Comparison of ENCODE assay signal across 17 mouse cellular contexts in genomic region chr4:57574646-57575045, GRCm38 (mm10). TPM values are rescaled to one million over a fixed set of nuclear protein-coding genes. Genes with fewer than 3 reads are reported as not detected.
A peak's percentile ranks its signal among the peaks of the same experiment; 100 is the strongest.
DNase-seq lines count a peak whose midpoint lies in the region; ATAC-seq and TF ChIP-seq lines count a peak whose summit lies in the region.
"Had no signal": no experiment of that assay in that cellular context is flagged by ENCODE, and none has a peak within 500 bp of the region (broad histone marks: within the 10 kb centered on the region; RNA-seq: fewer than 3 reads in every experiment).

No protein-coding gene starts in this region.

- H3K9ac ChIP-seq in intestine, embryonic 14.5 days (ENCODE audit: low read length) = no peak overlapping the region
- no peak overlapping the region for H3K9ac ChIP-seq in intestine, postnatal 0 days (ENCODE audit: low read depth, low read length)
- H3K9ac ChIP-seq: limb, embryonic 15.5 days had no signal

- peaks cover 6% of the 10 kb centered on the region; the same call in 1 of the 2 replicates for H3K4me1 ChIP-seq in intestine, embryonic 14.5 days (replicated peaks; ENCODE audit: control insufficient read depth, insufficient read depth, low read length)
- H3K4me1 ChIP-seq in intestine, postnatal 0 days (replicated peaks; ENCODE audit: control insufficient read depth, insufficient read depth, low read length) = no peaks in the 10 kb centered on the region

- intact Hi-C loops in left cerebral cortex, adult 2 months (cut with DNase I) = no loop called here

- H3K27ac ChIP-seq in intestine, embryonic 14.5 days (ENCODE audit: low read depth) = peak overlapping the region; percentile 33; the same call in 1 of the 2 replicates
- no peak overlapping the region for H3K27ac ChIP-seq in intestine, postnatal 0 days (ENCODE audit: low read depth, low read length)
- no peak overlapping the region for H3K27ac ChIP-seq in left cerebral cortex, adult 2 months
- H3K27ac ChIP-seq: limb, embryonic 15.5 days had no signal

- TF ChIP-seq CTCF in intestine, postnatal 0 days (IDR thresholded peaks at IDR 0.05; ENCODE audit: low read depth) = no peak
- TF ChIP-seq CTCF in left cerebral cortex, adult 2 months (IDR thresholded peaks at IDR 0.05) = no peak

- H3K4me2 ChIP-seq in intestine, embryonic 14.5 days (ENCODE audit: low read length) = no peak overlapping the region
- H3K4me2 ChIP-seq in intestine, postnatal 0 days (replicated peaks; ENCODE audit: low read depth) = no peak overlapping the region
- H3K4me2 ChIP-seq: limb, embryonic 15.5 days had no signal

- no peaks in the 10 kb centered on the region for H3K36me3 ChIP-seq in intestine, embryonic 14.5 days (ENCODE audit: control insufficient read depth, insufficient read depth, low read length)
- no peaks in the 10 kb centered on the region for H3K36me3 ChIP-seq in intestine, postnatal 0 days (ENCODE audit: control insufficient read depth, insufficient read depth)
- H3K36me3 ChIP-seq: limb, embryonic 15.5 days had no signal

- no peak overlapping the region for H3K4me3 ChIP-seq in intestine, embryonic 14.5 days (ENCODE audit: low read depth, low read length)
- no peak overlapping the region for H3K4me3 ChIP-seq in intestine, postnatal 0 days (ENCODE audit: low read depth, low read length)
- no peak overlapping the region for H3K4me3 ChIP-seq in left cerebral cortex, adult 2 months
- H3K4me3 ChIP-seq: limb, embryonic 15.5 days had no signal

- no peaks in the 10 kb centered on the region for H3K27me3 ChIP-seq in intestine, embryonic 14.5 days (replicated peaks; ENCODE audit: control insufficient read depth, insufficient read depth, low read length)
- no peaks in the 10 kb centered on the region for H3K27me3 ChIP-seq in intestine, postnatal 0 days (replicated peaks; ENCODE audit: control insufficient read depth, insufficient read depth, low read length)
- H3K27me3 ChIP-seq: limb, embryonic 15.5 days had no signal

- ATAC-seq in frontal cortex, adult (ENCODE audit: low TSS enrichment) = peak; percentile 9; the same call in 1 of the 2 replicates
- no peak for ATAC-seq in intestine, embryonic 14.5 days (replicated peaks; ENCODE audit: low FRiP score, low TSS enrichment, low read depth)
- ATAC-seq in intestine, postnatal 0 days = no peak
- ATAC-seq: forebrain, embryonic 14.5 days had no signal

- DNase-seq in frontal cortex, adult 2 months (ENCODE audit: extremely low spot score in 1 of 2, low spot score in 1 of 2) = no peak
- no peak for DNase-seq in intestine, embryonic 14.5 days (ENCODE audit: low spot score)
- DNase-seq in adipocyte (ENCODE audit: low spot score) = peak; percentile 34
- DNase-seq in adrenal gland, postnatal 4 days (ENCODE audit: low spot score in 2 of 2) = peak; percentile 13 to 34
- no peak for DNase-seq in yolk sac, embryonic 10.5 days (ENCODE audit: low spot score)
- no peak for DNase-seq in left cerebral cortex, adult 2 months (ENCODE audit: extremely low spot score in 1 of 2, low spot score in 2 of 2)
- DNase-seq: cerebellum, postnatal 25 days; midbrain, embryonic 14.5 days; right cerebral cortex, adult 18-20 months; spleen, adult 18-20 months; thymus, adult 2 months had no signal

- 63% methylated on average over 6 of the region's 6 CpGs for WGBS in intestine, embryonic 14.5 days
- 64% methylated on average over 6 of the region's 6 CpGs for WGBS in intestine, postnatal 0 days

- H3K9me3 ChIP-seq in intestine, embryonic 14.5 days (ENCODE audit: control insufficient read depth, low read length) = no peaks in the 10 kb centered on the region
- no peaks in the 10 kb centered on the region for H3K9me3 ChIP-seq in intestine, postnatal 0 days (ENCODE audit: control insufficient read depth)
- H3K9me3 ChIP-seq: limb, embryonic 15.5 days had no signal

RNA-seq across cellular contexts. Expression of gene Pakap, which starts 6.7 kb away (rescaled TPM):
- polyA plus RNA-seq in frontal cortex, adult 2 months (2012; rRNA removed) = 6.1 and 7.9 TPM in 2 replicates
- polyA plus RNA-seq in intestine, embryonic 14.5 days (2014; fragmentation: Nextera tagmentation; extraction: Ambion mirVana) = 28.4 and 32.6 TPM in 2 replicates
- polyA plus RNA-seq in intestine, postnatal 0 days (2015; fragmentation: Nextera tagmentation; extraction: Ambion mirVana) = 8.5 and 8.6 TPM in 2 replicates
- 10 to 100 TPM; 56.9 to 65.9 TPM for total RNA-seq in adrenal gland, postnatal 4 days (2021)
- 10 to 100 TPM; 19.8 to 20.4 TPM for total RNA-seq in left cerebral cortex, adult 2 months (2021)
- total RNA-seq: megakaryocyte, adult 5-6 weeks; MEL had no signal

Comparison
In these comparisons a context has a peak if more than half of its experiments do, and no peak if none do; other contexts are left out.
1. DNase-seq: peak in adipocyte (single experiment) and adrenal gland, postnatal 4 days (2 of 2); none in frontal cortex, adult 2 months (0 of 2), intestine, embryonic 14.5 days (single experiment), yolk sac, embryonic 10.5 days (single experiment) and left cerebral cortex, adult 2 months (0 of 2).